Mouse (Mus musculus) hindbrain, embryonic 15.5 days (tissue): Measurements from ENCODE around the gene Gcnt1. TPM values are rescaled to one million over a fixed set of nuclear protein-coding genes. Genes with fewer than 3 reads are reported as not detected.

ENCODE experiments used
- ATAC-seq: fragments of 200-750 bp; cut with Nextera tagmentation; 2 replicates; pipeline ENCODE4 v1.8.0; 2017; ENCODE audit warnings: low read depth, moderate number of reproducible peaks, moderate TSS enrichment; ENCODE audit not compliant: low FRiP score
- H3K27ac ChIP-seq: fragments of 300-500 bp; sonication (generic); replicated peaks from 2 replicates; pipeline ENCODE4 v1.5.1; 2015; ENCODE audit warnings: mild to moderate bottlenecking, inconsistent platforms
- H3K27me3 ChIP-seq: fragments of 300-500 bp; sonication (generic); 2 replicates; pipeline ENCODE4 v1.6.1; 2015; ENCODE audit warnings: control low read depth, inconsistent platforms
- H3K36me3 ChIP-seq: fragments of 300-500 bp; sonication (generic); 2 replicates; pipeline ENCODE4 v1.6.1; 2015; ENCODE audit warnings: control low read depth, inconsistent platforms
- H3K4me1 ChIP-seq: fragments of 300-500 bp; sonication (generic); replicated peaks from 2 replicates; pipeline ENCODE4 v1.6.1; 2015; ENCODE audit warnings: control low read depth, inconsistent platforms
- H3K4me2 ChIP-seq: fragments of 300-500 bp; sonication (generic); 2 replicates; pipeline ENCODE4 v1.6.1; 2015; ENCODE audit warnings: moderate library complexity, mild to moderate bottlenecking, inconsistent platforms
- H3K4me3 ChIP-seq: fragments of 300-500 bp; sonication (generic); 2 replicates; pipeline ENCODE4 v1.5.1; 2015; ENCODE audit warnings: mild to moderate bottlenecking, inconsistent platforms
- H3K9ac ChIP-seq: fragments of 300-500 bp; sonication (generic); 2 replicates; pipeline ENCODE4 v1.6.1; 2015; ENCODE audit warnings: inconsistent platforms
- H3K9me3 ChIP-seq: fragments of 300-500 bp; sonication (generic); 2 replicates; pipeline ENCODE4 v1.6.1; 2016; ENCODE audit warnings: control low read depth, inconsistent platforms
- WGBS: fragments of 180-500 bp; shearing (Covaris S2); methylation state at CpG from one replicate; pipeline ENCODE4 v1.1.7; 2015; 5-methylcytosine and 5-hydroxymethylcytosine counted together
- polyA plus RNA-seq: library from polyadenylated mRNA; unstranded; fragments of >200 nt; fragmentation: Nextera tagmentation; extraction: Ambion mirVana; gene quantifications from 2 replicates; pipeline ENCODE4 v1.2.1, GENCODE M21; 2015

Gcnt1 gene
- polyA plus RNA-seq, 1 experiment from 2014 or later = 0.71 TPM

DNA sequence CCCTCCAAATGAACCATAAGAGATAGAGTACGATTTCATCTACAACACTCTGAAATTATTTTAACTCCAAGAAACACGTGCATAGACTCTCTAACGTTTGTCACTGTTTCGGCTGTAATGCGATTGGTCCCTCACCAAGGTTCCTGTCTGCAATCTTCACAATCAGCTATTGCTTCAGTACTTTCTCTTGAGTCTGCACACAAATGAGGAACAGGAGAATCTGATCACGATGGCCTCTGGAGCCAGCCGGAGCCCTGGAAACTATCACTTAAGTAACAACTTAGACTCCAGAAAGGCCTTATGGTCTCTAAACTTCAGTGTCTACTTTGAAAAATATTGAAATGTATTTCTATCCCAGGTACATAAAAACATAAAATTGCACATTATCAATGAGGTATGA lies 27.8 kb downstream of the Gcnt1 start:
- ATAC-seq = no peak
- Histone ChIP-seq H3K4me3 (no peak overlapping the region), H3K9ac (no peak overlapping the region), H3K27ac (no peak overlapping the region), H3K9me3 (no peaks in the 10 kb centered on the region), H3K36me3 (no peaks in the 10 kb centered on the region), H3K4me1 (no peaks in the 10 kb centered on the region), H3K27me3 (no peaks in the 10 kb centered on the region), H3K4me2 (no peak overlapping the region)
- WGBS = 92% methylated on average over 7 of the region's 7 CpGs

DNA sequence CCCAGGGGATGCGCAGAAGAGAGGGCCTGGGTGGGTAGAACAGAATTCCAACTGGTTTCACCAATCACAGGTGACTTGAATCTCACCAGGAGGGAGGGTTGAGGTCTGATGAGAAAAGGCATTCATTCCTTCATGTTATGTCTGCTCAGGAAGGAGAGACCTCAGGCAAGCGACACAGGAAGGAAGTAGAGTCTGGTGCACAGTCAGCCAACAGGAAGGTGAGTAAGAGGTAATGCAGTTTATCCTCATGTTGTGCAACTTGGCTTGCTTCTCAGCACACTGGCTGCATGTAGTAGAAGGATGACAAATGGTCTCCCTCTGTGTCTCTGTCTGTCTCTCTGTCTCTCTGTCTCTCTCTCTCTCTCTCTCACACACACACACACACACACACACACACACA lies 33.1 kb downstream of the Gcnt1 start:
- H3K9me3 ChIP-seq = no peaks in the 10 kb centered on the region
- H3K4me2 ChIP-seq = no peak overlapping the region
- H3K36me3 ChIP-seq = no peaks in the 10 kb centered on the region
- no peak overlapping the region for H3K27ac ChIP-seq
- no peaks in the 10 kb centered on the region for H3K4me1 ChIP-seq
- H3K27me3 ChIP-seq = no peaks in the 10 kb centered on the region
- 94% methylated on average over 2 of the region's 2 CpGs for WGBS
- H3K9ac ChIP-seq = no peak overlapping the region
- ATAC-seq = no peak
- no peak overlapping the region for H3K4me3 ChIP-seq

DNA sequence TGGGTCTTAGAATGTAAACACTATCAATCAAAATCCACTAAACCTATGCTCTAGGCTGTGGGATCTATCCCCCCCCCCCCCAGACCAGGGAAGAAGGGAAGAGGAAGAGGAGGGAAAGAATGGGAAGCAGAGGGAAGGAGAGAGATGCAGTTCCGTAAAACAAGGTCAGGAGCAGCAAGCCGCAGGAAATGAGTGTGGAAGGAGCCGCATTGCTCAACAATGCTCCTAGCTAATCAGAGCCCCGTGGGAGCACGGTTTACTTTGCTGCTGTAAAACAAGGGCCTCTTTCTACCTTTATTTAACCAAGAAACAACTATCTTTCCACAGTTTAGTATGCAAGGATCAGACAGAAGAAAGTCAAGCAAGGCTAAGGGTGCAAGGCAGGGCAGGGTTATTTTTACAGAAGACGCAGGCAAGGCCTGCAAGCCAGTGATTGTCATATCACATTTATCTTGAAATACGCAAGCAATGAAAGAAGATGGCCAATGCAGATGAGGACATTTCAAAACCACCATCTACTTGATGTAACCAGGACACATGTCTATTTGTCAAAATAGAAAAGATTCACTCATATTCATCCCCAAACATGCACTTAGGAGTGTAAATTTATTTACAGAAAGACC lies 35.5 kb downstream of the Gcnt1 start:
- H3K9me3 ChIP-seq = no peaks in the 10 kb centered on the region
- H3K9ac ChIP-seq = no peak overlapping the region
- no peaks in the 10 kb centered on the region for H3K36me3 ChIP-seq
- no peak overlapping the region for H3K4me3 ChIP-seq
- H3K27me3 ChIP-seq = no peaks in the 10 kb centered on the region
- ATAC-seq = no peak
- H3K4me2 ChIP-seq = no peak overlapping the region
- WGBS = 65% methylated on average over 7 of the region's 7 CpGs
- H3K27ac ChIP-seq = no peak overlapping the region
- 0 out of 2 replicates have a peak, but pooled peaks cover 2% of the 10 kb centered on the region for H3K4me1 ChIP-seq

DNA sequence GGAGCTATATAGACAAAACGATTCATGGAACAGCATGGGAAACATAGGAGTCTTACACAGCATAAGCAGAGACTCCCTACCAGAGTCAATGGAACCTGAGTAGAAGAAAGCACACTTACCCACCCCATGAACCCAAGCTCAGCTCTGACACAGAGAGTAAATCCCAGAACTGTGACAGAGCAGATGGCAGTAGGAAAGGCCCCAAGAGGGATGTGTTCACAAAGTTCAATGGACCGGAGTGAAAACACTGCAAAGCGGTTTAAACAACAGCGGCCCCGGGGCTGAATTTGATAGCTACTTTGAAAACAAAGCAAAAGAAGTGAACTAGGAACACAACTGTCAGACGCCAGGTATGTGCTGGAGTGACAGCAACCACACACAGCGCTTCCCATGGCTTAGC lies 36.0 kb downstream of the Gcnt1 start:
- Histone ChIP-seq H3K4me2 (no peak overlapping the region), H3K27ac (no peak overlapping the region), H3K9ac (no peak overlapping the region), H3K4me1 (0 out of 2 replicates have a peak, but pooled peaks cover 2% of the 10 kb centered on the region), H3K9me3 (no peaks in the 10 kb centered on the region), H3K27me3 (no peaks in the 10 kb centered on the region), H3K36me3 (no peaks in the 10 kb centered on the region), H3K4me3 (no peak overlapping the region)
- 58% methylated on average over 7 of the region's 7 CpGs for WGBS
- no peak for ATAC-seq

DNA sequence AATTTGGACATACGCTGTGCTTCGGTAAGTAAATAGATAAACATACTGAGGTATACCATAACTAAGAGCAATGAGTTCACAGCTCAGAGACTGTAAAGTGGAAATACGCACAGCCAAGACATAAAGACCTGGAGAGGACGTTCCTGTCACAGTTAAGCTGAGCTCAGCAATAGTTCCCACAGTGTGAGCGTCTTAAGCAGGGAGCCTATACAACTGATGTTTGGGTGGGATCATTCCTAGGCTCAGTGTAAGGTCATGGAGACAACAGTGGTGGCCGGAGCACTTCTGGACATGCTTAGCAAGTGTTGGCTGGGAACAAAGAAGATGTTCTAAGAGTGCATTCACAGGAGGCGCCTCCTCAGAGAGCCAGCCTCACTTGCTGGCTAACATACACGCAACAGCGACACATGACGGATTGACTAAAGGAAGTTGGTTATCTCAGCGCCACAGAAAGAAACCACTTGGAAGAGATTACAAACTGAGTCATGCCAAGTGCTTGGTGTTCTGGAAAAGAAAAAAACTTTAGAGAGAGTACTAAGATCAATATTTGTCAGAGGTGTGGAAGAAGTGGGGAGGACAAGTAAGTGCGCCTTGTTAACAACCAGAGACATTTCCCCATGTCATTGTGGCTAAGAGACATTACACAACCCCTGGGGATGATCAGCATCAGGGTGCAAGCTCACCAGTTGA lies 37.9 kb downstream of the Gcnt1 start:
- no peaks in the 10 kb centered on the region for H3K36me3 ChIP-seq
- no peak overlapping the region for H3K4me3 ChIP-seq
- no peak for ATAC-seq
- H3K4me1 ChIP-seq = 0 out of 2 replicates have a peak, but pooled peaks cover 2% of the 10 kb centered on the region
- no peak overlapping the region for H3K9ac ChIP-seq
- no peak overlapping the region for H3K27ac ChIP-seq
- no peaks in the 10 kb centered on the region for H3K27me3 ChIP-seq
- 92% methylated on average over 12 of the region's 12 CpGs for WGBS
- H3K9me3 ChIP-seq = no peaks in the 10 kb centered on the region
- H3K4me2 ChIP-seq = no peak overlapping the region

DNA sequence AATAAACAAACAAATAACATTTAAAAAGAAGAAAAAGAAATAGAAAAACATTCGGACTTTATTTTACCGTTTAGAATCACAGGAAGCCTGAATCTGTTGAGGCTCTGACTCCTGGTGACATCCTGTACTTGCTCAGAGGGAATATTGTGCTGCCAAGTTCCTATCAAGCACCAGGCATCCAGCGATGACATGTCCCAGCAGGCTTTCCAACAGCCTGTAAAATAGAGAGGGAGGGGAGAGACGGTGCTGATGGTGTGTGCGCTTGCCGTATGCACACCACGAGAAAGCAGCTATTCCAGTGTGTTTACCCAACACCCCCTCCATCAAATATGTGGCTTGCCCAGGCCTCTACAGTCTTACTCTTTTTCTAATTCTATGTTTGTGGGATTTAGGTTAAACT lies 39.6 kb downstream of the Gcnt1 start:
- Histone ChIP-seq H3K27me3 (no peaks in the 10 kb centered on the region), H3K4me2 (no peak overlapping the region), H3K4me1 (0 out of 2 replicates have a peak, but pooled peaks cover 2% of the 10 kb centered on the region), H3K36me3 (no peaks in the 10 kb centered on the region), H3K9ac (no peak overlapping the region), H3K9me3 (no peaks in the 10 kb centered on the region), H3K27ac (no peak overlapping the region), H3K4me3 (no peak overlapping the region)
- 76% methylated on average over 7 of the region's 7 CpGs for WGBS
- no peak for ATAC-seq

DNA sequence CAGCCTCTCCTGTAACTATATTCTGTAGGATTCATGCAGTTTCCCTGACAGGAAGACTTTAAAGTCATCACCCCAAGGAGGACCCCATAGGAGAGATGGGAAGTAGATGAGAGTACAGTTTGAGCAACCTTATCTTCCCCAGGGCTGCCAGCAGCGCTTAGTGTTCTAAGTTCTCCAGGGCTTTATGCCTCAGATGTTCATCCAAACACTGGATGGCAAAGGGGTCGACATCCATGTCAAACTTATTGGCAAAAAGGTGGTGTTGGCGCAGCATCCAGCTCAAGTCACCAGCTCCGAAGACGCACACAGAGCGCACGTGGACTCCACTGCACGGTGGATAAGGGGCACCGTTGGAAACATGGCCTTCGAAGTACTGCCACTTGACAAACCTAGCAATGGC lies 43.7 kb downstream of the Gcnt1 start:
- Histone ChIP-seq H3K27me3 (no peaks in the 10 kb centered on the region), H3K9ac (no peak overlapping the region), H3K36me3 (no peaks in the 10 kb centered on the region), H3K4me3 (no peak overlapping the region), H3K27ac (no peak overlapping the region), H3K4me1 (0 out of 2 replicates have a peak, but pooled peaks cover 2% of the 10 kb centered on the region), H3K9me3 (no peaks in the 10 kb centered on the region), H3K4me2 (no peak overlapping the region)
- no peak for ATAC-seq
- WGBS = 97% methylated on average over 10 of the region's 10 CpGs

DNA sequence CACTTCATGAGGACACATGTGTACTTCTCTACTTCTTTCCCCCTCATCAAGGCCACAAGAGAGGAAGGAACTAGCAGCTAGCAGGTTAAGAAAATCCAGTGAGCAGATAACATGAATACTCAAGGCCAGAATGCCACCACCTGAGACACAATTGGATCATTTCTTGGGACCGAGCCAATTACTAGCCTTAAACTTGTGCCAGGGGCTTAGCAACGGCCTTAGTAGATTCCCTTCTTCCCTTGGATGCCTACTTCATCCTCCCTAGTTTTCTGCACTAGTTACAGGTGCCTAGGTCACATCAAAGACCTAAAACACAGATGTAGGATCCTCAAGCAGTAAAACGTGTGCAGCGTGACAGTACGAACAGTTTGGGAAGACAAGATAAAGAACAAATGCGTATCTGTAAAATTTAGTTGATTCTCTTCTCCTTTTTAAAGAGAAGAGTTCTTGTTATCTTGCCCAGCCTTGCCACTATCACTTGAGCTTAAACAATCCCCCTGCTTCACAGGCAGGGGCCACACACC lies 44.7 kb downstream of the Gcnt1 start:
- no peaks in the 10 kb centered on the region for H3K9me3 ChIP-seq
- no peak overlapping the region for H3K27ac ChIP-seq
- WGBS = 91% methylated on average over 6 of the region's 6 CpGs
- no peak for ATAC-seq
- H3K4me2 ChIP-seq = no peak overlapping the region
- H3K9ac ChIP-seq = no peak overlapping the region
- H3K36me3 ChIP-seq = no peaks in the 10 kb centered on the region
- no peaks in the 10 kb centered on the region for H3K27me3 ChIP-seq
- no peak overlapping the region for H3K4me3 ChIP-seq
- H3K4me1 ChIP-seq = no peaks in the 10 kb centered on the region

DNA sequence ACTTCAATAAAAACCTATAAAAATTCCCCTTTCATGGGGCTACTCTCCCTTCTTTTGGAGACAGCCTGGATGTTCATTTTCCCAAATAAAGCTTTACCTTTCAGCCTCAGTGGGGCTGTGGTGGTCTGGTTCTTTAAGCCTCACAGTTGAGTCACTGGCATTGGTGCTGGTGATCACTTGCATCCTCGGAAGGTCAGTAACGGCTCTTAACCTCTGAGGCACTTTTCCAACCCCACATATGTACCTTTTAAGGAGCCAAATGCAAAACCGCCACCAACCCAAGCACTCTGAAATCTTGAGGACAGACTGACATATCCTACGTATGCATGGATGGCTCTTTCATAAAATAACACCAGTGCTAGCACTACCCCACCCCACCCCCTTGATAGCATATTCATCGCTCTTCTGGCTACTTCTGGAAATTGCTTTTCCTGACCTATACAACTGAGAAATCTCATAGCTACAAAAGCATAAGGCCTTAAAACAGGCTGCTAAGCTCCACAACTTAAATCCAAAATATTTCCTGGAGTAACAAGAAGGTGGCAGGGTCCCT lies 48.9 kb downstream of the Gcnt1 start:
- Histone ChIP-seq H3K4me1 (no peaks in the 10 kb centered on the region), H3K36me3 (no peaks in the 10 kb centered on the region), H3K4me2 (no peak overlapping the region), H3K27ac (no peak overlapping the region), H3K9ac (no peak overlapping the region), H3K9me3 (no peaks in the 10 kb centered on the region), H3K4me3 (no peak overlapping the region), H3K27me3 (no peaks in the 10 kb centered on the region)
- WGBS = 90% methylated on average over 5 of the region's 5 CpGs
- ATAC-seq = no peak

DNA sequence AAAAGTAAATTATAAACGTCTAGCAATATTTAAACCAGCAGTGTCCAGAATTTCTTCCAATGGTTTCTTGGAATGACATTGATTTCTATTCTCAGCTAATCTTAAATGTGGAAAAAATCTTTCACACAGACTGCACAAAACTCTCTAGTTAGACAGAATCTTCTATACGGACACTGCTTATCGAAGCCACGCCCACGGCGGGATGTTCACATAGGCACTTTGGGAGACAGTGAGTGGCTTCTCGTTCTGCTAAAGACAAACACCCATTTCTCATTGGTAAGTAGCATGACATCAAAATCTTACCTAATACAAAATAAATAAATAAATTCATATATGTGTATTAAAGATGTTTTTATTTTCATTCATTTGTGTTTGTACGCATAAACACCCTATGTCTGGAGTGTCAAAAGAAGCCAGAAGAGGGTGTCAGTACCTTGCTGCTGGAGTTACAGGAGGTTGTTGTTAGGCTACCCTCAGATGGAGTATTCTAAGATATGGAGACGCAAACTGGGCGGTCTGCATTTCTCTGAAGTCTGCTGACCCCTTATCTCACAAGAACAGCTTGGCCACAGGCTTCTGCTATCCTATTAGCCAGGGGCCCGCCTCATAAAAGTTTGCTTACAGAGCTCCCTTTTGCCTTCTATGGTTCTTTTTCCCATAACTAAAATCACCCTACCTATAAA lies 49.5 kb downstream of the Gcnt1 start:
- no peaks in the 10 kb centered on the region for H3K4me1 ChIP-seq
- H3K27ac ChIP-seq = no peak overlapping the region
- no peaks in the 10 kb centered on the region for H3K27me3 ChIP-seq
- H3K9ac ChIP-seq = no peak overlapping the region
- no peak overlapping the region for H3K4me3 ChIP-seq
- no peaks in the 10 kb centered on the region for H3K9me3 ChIP-seq
- H3K36me3 ChIP-seq = no peaks in the 10 kb centered on the region
- ATAC-seq = no peak
- no peak overlapping the region for H3K4me2 ChIP-seq
- 95% methylated on average over 11 of the region's 11 CpGs for WGBS

DNA sequence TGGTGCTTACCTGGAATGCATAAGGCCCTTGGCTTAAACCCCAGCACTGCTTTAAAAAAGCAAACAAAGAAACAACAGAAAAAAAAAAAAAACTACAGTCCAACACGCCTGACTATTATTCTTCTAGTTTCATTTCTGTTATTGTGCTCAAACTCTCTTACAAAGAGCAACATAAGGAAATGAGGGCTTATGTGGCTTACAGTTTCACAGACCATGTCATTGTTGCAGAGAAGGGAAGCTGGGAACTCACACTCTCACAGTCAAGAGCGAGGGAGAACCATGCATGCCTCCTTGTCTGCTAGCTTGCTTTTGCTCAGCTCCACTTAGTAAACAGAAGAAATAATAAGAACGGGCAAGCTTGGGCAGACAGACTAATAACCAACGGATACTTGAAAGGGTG lies 52.9 kb downstream of the Gcnt1 start:
- no peaks in the 10 kb centered on the region for H3K9me3 ChIP-seq
- ATAC-seq = no peak
- H3K9ac ChIP-seq = no peak overlapping the region
- 94% methylated on average over 4 of the region's 4 CpGs for whole genome bisulfite sequencing
- H3K27ac ChIP-seq = no peak overlapping the region
- no peaks in the 10 kb centered on the region for H3K27me3 ChIP-seq
- no peak overlapping the region for H3K4me3 ChIP-seq
- H3K4me1 ChIP-seq = no peaks in the 10 kb centered on the region
- H3K36me3 ChIP-seq = no peaks in the 10 kb centered on the region
- no peak overlapping the region for H3K4me2 ChIP-seq

DNA sequence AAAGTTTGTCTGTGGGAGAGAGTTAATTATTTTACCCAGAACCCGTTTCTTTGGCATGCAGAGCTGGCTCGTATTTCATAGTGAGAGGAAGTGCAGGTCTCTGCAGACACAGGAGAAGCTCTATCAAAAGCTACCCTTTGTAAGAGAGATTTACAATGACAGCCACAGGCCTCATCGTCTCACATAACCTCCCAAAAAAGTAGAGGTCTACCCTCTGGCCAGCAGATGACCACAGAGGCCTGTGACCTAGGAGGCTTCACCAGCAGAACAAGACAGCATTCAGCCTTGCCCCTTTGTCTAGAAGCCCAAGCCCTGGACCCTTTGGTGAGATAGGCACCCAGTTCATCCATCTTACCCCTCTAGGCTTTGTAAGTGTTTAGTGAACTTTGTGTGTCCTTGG lies 53.9 kb downstream of the Gcnt1 start:
- H3K4me3 ChIP-seq = no peak overlapping the region
- WGBS = 43% methylated on average over 3 of the region's 3 CpGs
- no peaks in the 10 kb centered on the region for H3K27me3 ChIP-seq
- no peak for ATAC-seq
- H3K9ac ChIP-seq = no peak overlapping the region
- H3K4me1 ChIP-seq = no peaks in the 10 kb centered on the region
- no peaks in the 10 kb centered on the region for H3K9me3 ChIP-seq
- H3K36me3 ChIP-seq = no peaks in the 10 kb centered on the region
- H3K4me2 ChIP-seq = no peak overlapping the region
- H3K27ac ChIP-seq = no peak overlapping the region
